Mouse (Mus musculus) bone marrow macrophage, adult 2 months (primary cell): ENCODE results near the gene Notch2. TPM values are rescaled to one million over a fixed set of nuclear protein-coding genes. Genes with fewer than 3 reads are reported as not detected.

Source experiments
- H3K27ac ChIP-seq: 2 replicates; pipeline ENCODE4 v1.5.1; 2012; ENCODE audit warnings: low read depth, low read length; ENCODE audit not compliant: insufficient read depth
- H3K4me1 ChIP-seq: 2 replicates; pipeline ENCODE4 v1.6.1; 2012; ENCODE audit warnings: low read length; ENCODE audit not compliant: control insufficient read depth, insufficient read depth
- H3K4me3 ChIP-seq: 2 replicates; pipeline ENCODE4 v1.5.1; 2012; ENCODE audit warnings: mild to moderate bottlenecking, low read length, moderate library complexity; ENCODE audit not compliant: insufficient read depth
- CTCF ChIP-seq: IDR thresholded peaks from 2 replicates; pipeline ENCODE4 v1.5.1; 2012; ENCODE audit warnings: low read depth, mild to moderate bottlenecking, low read length, moderate library complexity
- POLR2A ChIP-seq: IDR thresholded peaks from 2 replicates; pipeline ENCODE4 v1.6.1; 2012; ENCODE audit warnings: mild to moderate bottlenecking, low read depth, low read length, borderline replicate concordance
- polyA plus RNA-seq: library from polyadenylated mRNA; stranded (reverse); fragments of >200 nt; gene quantifications from 2 replicates; pipeline ENCODE4 v1.2.4, GENCODE M21; 2012; ENCODE audit not compliant: missing spikeins, insufficient read depth, insufficient read length

Notch2 gene
- polyA plus RNA-seq, 1 experiment = 82.2 TPM

DNA sequence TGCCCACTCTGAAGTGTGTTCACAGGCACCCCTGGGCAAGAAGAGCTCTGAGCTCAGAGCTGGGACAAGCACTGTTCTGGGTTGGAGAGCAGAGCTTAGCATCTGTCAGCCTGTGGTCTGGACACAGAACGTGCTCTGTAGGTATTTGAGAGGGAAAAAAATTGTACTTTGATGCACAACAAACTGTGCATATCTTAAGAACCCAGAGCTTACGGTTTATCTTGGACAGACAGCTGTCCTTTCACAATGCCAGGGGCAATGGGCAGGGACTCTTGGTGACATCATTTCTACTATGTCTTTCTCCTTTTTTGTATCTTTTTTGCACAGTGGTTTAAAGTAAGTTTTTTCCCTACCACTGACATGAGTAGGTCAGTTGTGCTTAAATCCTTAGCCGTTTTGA, 68.9 kb downstream of the Notch2 start:
- TF ChIP-seq CTCF = no peak
- Histone ChIP-seq H3K4me3 (no peak overlapping the region), H3K4me1 (peaks cover 40% of the 10 kb centered on the region), H3K27ac (no peak overlapping the region)

DNA sequence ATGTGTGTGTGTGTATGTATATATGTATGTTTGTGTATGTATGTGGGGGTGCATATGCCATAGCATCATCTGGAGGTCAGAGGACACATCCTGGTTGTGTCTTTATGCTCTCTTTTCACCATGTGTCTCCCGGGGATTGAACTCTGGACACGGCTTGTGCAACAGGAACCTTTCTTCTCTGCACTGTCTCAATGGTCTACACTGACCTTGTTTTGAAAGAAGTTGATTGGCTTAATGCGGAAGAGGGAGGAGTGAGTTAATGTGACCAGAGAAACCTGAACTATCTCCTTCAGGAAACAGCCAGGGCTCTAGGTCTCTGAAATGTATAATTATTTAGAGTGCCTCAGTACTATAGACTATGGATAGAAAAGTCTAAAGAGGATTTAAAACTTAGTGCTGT, 69.6 kb downstream of the Notch2 start:
- no peak overlapping the region for H3K27ac ChIP-seq
- no peak overlapping the region for H3K4me3 ChIP-seq
- peaks cover 45% of the 10 kb centered on the region for H3K4me1 ChIP-seq
- TF ChIP-seq CTCF (no peak), POLR2A (no peak)

DNA sequence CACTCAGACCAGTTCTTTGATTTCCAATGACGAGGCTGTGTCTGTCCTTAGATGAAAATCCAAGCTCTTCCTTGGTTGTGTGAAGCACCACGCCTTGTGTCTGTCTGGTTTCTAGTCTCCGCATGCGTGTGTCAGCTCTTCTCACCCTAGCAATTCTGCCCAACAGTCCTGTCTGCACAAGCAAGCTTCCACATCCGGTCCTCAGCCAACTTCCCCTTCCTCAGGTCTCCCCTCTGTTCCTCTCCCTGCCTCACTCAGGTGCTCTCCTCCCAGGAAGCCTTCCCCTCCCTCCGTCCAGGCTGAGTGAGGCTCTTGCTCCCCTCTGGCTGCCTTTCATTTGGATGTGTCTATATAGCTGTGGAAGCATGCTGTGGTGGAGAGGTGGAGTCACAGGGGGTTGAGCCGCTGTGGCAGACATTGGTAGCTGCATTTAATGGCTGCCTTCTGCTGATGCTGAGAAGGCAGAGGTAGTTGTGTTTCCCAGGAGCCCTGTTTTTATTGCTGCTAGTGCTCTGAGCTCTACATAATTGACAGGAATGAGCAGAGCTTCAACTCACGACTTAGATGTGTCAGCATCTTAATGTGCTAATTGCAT, 70.8 kb downstream of the Notch2 start:
- Histone ChIP-seq H3K4me3 (no peak overlapping the region), H3K4me1 (peaks cover 47% of the 10 kb centered on the region), H3K27ac (peak overlapping the region; percentile 40)
- TF ChIP-seq POLR2A (no peak), CTCF (no peak)

DNA sequence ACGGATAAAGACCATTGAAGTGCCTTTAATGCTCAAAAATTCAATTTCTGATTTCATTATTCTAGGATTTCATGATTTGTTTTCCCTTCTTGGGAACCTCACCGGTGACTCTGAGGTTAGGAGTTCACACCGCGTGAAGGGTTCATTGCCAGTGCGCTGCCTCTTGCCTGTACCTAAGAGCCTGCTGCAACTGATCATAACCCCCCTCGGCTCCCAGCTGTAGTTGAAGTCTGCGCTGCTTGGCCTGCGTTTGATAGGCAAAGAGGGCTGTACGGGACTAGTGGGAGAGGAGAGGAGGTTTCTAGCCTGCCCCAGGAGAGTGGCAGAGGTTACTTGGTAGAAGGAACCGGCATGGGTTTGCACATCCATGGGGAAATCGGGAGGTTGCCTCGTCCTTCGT, 71.5 kb downstream of the Notch2 start:
- Histone ChIP-seq H3K4me1 (peaks cover 47% of the 10 kb centered on the region), H3K4me3 (no peak overlapping the region), H3K27ac (no peak overlapping the region)
- TF ChIP-seq CTCF (no peak), POLR2A (no peak)

DNA sequence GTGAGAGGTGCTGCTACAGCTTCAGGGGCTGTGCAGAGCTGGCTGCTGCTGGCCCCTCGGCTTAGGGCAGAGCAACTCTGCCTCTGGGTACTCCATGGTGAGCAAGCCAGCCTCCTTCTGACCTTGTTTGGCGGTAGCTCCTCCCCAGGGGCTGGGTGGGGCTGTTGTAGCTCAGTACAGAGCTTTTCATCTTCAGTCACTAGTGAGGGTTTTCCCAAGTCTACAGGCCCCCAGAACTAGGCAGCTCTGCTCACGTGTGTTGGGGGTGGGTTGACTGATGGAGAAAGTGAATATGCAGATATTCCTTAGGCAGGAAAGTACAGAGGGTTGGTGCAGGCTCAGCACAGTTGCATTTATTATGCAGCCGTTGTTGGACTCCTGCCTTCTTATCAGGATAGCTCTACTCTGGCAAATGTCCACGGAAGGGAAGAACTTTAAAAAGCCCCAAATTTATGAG, 72.5 kb downstream of the Notch2 start:
- H3K27ac ChIP-seq = no peak overlapping the region
- peaks cover 47% of the 10 kb centered on the region for H3K4me1 ChIP-seq
- no peak for TF ChIP-seq CTCF
- TF ChIP-seq POLR2A = no peak
- H3K4me3 ChIP-seq = no peak overlapping the region

DNA sequence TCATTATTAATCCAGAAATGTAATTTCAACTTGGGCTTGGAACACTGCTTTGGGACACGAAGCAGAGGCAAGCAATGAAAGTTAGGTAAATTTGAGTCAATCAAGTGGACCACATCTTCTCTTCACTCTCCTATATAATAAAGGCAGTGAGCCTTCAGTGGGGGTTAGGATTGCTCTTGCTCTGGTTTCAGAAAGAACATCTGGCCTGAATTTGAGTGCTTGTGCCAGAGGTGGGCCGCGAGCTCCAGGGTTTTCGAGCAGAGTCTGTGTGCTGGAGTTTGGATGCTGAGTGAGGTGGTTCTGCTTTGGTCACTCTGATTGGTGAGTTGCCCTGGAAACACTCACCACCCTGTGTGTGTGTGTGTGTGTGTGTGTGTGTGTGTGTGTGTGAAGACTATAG, 73.1 kb downstream of the Notch2 start:
- no peak for TF ChIP-seq CTCF
- TF ChIP-seq POLR2A = no peak
- Histone ChIP-seq H3K4me1 (peaks cover 44% of the 10 kb centered on the region), H3K27ac (no peak overlapping the region), H3K4me3 (no peak overlapping the region)

DNA sequence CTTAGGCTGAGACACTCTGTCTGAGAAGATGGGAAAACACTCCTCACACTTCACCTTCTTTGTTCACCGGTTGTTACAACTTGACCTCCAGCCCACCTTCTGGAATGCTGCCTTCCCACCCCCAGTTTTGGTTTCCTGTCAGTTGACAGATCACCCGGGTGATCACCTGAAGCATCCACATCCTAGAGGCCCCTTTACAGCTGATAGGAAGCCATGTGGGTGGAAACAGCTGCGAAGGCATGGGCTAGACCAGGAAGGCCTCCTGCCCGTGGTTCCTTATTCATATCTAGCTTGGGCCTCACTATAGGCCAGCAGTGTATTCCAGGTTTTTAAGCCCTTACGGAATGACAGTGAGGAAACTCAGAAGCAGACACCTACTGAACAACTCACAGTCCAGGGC, 73.5 kb downstream of the Notch2 start:
- Histone ChIP-seq H3K4me1 (peaks cover 40% of the 10 kb centered on the region), H3K27ac (peak overlapping the region; percentile 36; the same call in 1 of the 2 replicates), H3K4me3 (no peak overlapping the region)
- TF ChIP-seq CTCF (no peak), POLR2A (no peak)

DNA sequence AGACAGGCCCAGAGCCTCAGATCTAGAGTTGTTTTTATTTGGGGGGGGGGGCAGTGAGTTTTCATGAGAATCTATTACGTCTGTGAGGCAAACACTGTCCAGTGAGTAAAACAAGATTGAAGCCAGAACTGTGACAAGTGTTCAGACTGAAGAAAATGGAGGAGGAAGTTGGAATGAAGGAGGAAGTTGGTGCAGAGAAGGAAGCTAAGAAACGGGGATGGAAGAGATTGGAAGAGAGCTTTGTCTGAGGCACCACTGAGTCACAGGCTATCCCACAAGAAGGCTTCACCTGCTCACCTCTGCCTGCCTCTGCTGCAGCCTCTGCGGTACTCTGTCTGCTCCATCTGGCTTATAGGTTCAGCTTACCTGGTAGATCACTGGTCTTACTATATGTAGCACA, 74.2 kb downstream of the Notch2 start:
- H3K27ac ChIP-seq = peak overlapping the region; percentile 36
- no peak overlapping the region for H3K4me3 ChIP-seq
- H3K4me1 ChIP-seq = peaks cover 37% of the 10 kb centered on the region
- TF ChIP-seq POLR2A (no peak), CTCF (no peak)

DNA sequence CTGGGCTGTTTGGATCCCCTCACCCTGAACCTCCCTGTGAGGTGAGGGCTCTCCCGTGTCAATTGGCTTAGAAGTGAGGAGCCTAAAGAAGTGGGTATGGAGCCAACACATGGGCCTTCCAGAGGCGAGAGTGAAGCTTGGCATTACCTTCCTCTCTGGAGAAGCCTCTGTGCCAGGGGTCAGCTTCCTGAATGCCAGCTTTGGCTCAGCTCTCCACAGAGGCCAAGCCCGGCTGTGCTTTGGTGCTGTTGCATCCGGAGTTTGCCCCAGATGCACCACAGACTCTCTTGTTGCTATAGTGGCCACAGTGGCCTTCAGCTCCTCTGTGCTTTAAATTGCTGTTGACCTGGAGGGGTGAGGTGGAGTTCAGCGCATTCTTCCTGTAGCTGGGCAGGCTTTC, 76.4 kb downstream of the Notch2 start:
- H3K4me3 ChIP-seq = no peak overlapping the region
- H3K27ac ChIP-seq = no peak overlapping the region

DNA sequence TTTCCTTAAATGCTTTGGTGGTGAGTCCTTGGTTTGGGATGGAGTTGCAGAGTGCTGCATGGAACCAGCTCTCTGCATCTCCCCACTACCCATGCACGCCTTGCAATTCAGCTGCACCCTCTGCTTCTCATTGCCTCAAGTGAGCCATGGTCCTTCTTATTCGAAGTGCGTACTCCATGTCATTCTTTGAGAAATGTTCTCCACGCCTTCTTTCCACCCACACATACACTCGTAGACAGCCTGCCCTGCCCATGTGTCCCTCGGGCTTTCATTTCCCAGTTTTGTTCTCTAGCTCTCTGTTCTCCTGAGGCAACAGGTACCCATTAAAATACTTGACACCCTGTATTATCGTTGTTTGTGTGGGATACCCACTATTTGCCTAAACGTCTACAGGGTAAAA, 76.8 kb downstream of the Notch2 start:
- Histone ChIP-seq H3K4me1 (peaks cover 20% of the 10 kb centered on the region), H3K4me3 (no peak overlapping the region), H3K27ac (no peak overlapping the region)
- TF ChIP-seq POLR2A (no peak), CTCF (no peak)

More for the DNA sequence above, 76.4 kb downstream of the Notch2 start:
- peaks cover 20% of the 10 kb centered on the region for H3K4me1 ChIP-seq
- TF ChIP-seq CTCF = no peak
- TF ChIP-seq POLR2A = no peak
